Mouse (Mus musculus): ENCODE results near the gene Arpc4. TPM values are rescaled to one million over a fixed set of nuclear protein-coding genes. Genes with fewer than 3 reads are reported as not detected.

Arpc4 gene
- total RNA-seq, 1 experiment from 2014 or later = 173 TPM

GRCm38 (mm10) chr6:113361476-113361875 lies 16.4 kb upstream of the Arpc4 start:
- ATAC-seq (ENCODE audit: extremely low read depth, insufficient number of reproducible peaks, low FRiP score, poor library complexity, severe bottlenecking) = no peak

GRCm38 (mm10) chr6:113362241-113362640 lies 15.7 kb upstream of the Arpc4 start:
- ATAC-seq (ENCODE audit: extremely low read depth, insufficient number of reproducible peaks, low FRiP score, poor library complexity, severe bottlenecking) = no peak

- ATAC-seq (ENCODE audit: extremely low read depth, insufficient number of reproducible peaks, low FRiP score, poor library complexity, severe bottlenecking) = no peak
Measured at GRCm38 (mm10) chr6:113364518-113365135, 13.3 kb upstream of the Arpc4 start.

GRCm38 (mm10) chr6:113366639-113367038 lies 11.3 kb upstream of the Arpc4 start:
- ATAC-seq (ENCODE audit: extremely low read depth, insufficient number of reproducible peaks, low FRiP score, poor library complexity, severe bottlenecking) = no peak

GRCm38 (mm10) chr6:113367574-113367973 lies 10.3 kb upstream of the Arpc4 start:
- ATAC-seq (ENCODE audit: extremely low read depth, insufficient number of reproducible peaks, low FRiP score, poor library complexity, severe bottlenecking) = no peak

- no peak for ATAC-seq (ENCODE audit: extremely low read depth, insufficient number of reproducible peaks, low FRiP score, poor library complexity, severe bottlenecking)
Measured at GRCm38 (mm10) chr6:113368124-113368523, 9.8 kb upstream of the Arpc4 start.

- ATAC-seq (ENCODE audit: extremely low read depth, insufficient number of reproducible peaks, low FRiP score, poor library complexity, severe bottlenecking) = no peak
Measured at GRCm38 (mm10) chr6:113368577-113368976, 9.3 kb upstream of the Arpc4 start.

GRCm38 (mm10) chr6:113370194-113370929 lies 7.6 kb upstream of the Arpc4 start:
- no peak for ATAC-seq (ENCODE audit: extremely low read depth, insufficient number of reproducible peaks, low FRiP score, poor library complexity, severe bottlenecking)

- no peak for ATAC-seq (ENCODE audit: extremely low read depth, insufficient number of reproducible peaks, low FRiP score, poor library complexity, severe bottlenecking)
Measured at GRCm38 (mm10) chr6:113373491-113373890, 4.4 kb upstream of the Arpc4 start.

- ATAC-seq (ENCODE audit: extremely low read depth, insufficient number of reproducible peaks, low FRiP score, poor library complexity, severe bottlenecking) = no peak
Measured at GRCm38 (mm10) chr6:113377172-113377495, 781 bp upstream of the Arpc4 start.

- no peak for ATAC-seq (ENCODE audit: extremely low read depth, insufficient number of reproducible peaks, low FRiP score, poor library complexity, severe bottlenecking)
Measured at GRCm38 (mm10) chr6:113379246-113379645, 1.3 kb downstream of the Arpc4 start.

- ATAC-seq (ENCODE audit: extremely low read depth, insufficient number of reproducible peaks, low FRiP score, poor library complexity, severe bottlenecking) = no peak
Measured at GRCm38 (mm10) chr6:113380480-113380879, 2.6 kb downstream of the Arpc4 start.

GRCm38 (mm10) chr6:113384351-113384927 lies 6.5 kb downstream of the Arpc4 start:
- ATAC-seq (ENCODE audit: extremely low read depth, insufficient number of reproducible peaks, low FRiP score, poor library complexity, severe bottlenecking) = no peak

- ATAC-seq (ENCODE audit: extremely low read depth, insufficient number of reproducible peaks, low FRiP score, poor library complexity, severe bottlenecking) = no peak
Measured at GRCm38 (mm10) chr6:113385160-113385714, 7.3 kb downstream of the Arpc4 start.

GRCm38 (mm10) chr6:113386025-113386424 lies 8.1 kb downstream of the Arpc4 start:
- no peak for ATAC-seq (ENCODE audit: extremely low read depth, insufficient number of reproducible peaks, low FRiP score, poor library complexity, severe bottlenecking)

- no peak for ATAC-seq (ENCODE audit: extremely low read depth, insufficient number of reproducible peaks, low FRiP score, poor library complexity, severe bottlenecking)
Measured at GRCm38 (mm10) chr6:113388960-113389359, 11.0 kb downstream of the Arpc4 start, which contains the start of gene Ttll3. Gene Ttll3, plus strand, starts transcription at chr6:113389260.

GRCm38 (mm10) chr6:113390715-113391114 lies 12.8 kb downstream of the Arpc4 start:
- ATAC-seq (ENCODE audit: extremely low read depth, insufficient number of reproducible peaks, low FRiP score, poor library complexity, severe bottlenecking) = no peak

- no peak for ATAC-seq (ENCODE audit: extremely low read depth, insufficient number of reproducible peaks, low FRiP score, poor library complexity, severe bottlenecking)
Measured at GRCm38 (mm10) chr6:113392015-113392386, 14.1 kb downstream of the Arpc4 start.

- no peak for ATAC-seq (ENCODE audit: extremely low read depth, insufficient number of reproducible peaks, low FRiP score, poor library complexity, severe bottlenecking)
Measured at GRCm38 (mm10) chr6:113392387-113393071, 14.6 kb downstream of the Arpc4 start.

GRCm38 (mm10) chr6:113393951-113394350 lies 16.0 kb downstream of the Arpc4 start:
- ATAC-seq (ENCODE audit: extremely low read depth, insufficient number of reproducible peaks, low FRiP score, poor library complexity, severe bottlenecking) = no peak
